ENCODE assay signal across 8 mouse cellular contexts in the genomic region with DNA sequence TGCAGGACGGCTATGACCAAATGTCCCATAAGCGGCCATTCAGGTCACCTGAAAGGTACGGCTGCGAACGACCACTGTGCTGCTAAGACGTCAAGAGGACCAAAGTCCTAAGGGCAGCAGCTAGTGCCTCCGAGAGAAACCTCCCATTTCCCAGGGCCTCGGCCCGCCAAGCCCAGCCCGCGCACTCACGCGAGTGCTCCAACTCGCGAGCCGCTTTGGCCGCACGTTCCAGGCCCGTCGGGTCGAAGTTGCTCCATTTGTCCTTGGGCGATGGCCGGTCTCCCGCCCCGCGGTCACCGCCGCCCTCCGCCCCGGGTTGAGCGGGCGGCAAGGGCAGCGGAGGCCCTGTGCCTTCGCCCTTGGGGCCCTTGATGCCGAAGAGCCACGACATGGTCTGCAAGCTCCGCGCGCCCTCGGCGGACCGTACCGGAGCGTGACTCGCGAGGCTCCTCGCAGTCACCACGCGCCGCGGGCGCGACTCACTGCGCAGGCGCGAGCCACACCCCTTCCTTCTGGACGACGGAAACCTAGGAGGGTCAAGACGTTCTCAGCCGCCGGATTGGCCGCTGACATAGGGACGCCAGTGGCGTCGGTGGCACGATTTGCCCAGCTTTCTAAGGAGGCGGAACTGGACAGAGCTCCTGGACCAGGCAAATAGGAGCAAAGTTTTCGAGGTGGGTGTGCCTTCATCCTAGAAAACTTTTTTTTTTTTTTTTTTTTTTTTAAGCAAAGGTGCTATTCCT. TPM values are rescaled to one million over a fixed set of nuclear protein-coding genes. Genes with fewer than 3 reads are reported as not detected.
DNase-seq lines count a peak whose midpoint lies in the region; ATAC-seq and TF ChIP-seq lines count a peak whose summit lies in the region.

A gene (minus strand): TSS at position 481 of the 743 bp plus-strand sequence.

- peak within 1 kb of the TSS; percentile 73 for H3K9ac ChIP-seq in forebrain, embryonic 16.5 days (replicated peaks; ENCODE audit: low read depth, low read length)
- peak within 1 kb of the TSS; percentile 75 for H3K9ac ChIP-seq in lung, embryonic 14.5 days

- no peak within 1 kb of the TSS for H3K27ac ChIP-seq in forebrain, embryonic 16.5 days (ENCODE audit: low read length)
- H3K27ac ChIP-seq in layer of hippocampus, adult 2 months: peak within 1 kb of the TSS; percentile 87
- H3K27ac ChIP-seq in lung, embryonic 14.5 days (ENCODE audit: low read depth): peak within 1 kb of the TSS; percentile 36; the same call in 1 of the 2 replicates
- no peak within 1 kb of the TSS for H3K27ac ChIP-seq in olfactory bulb, adult 2 months (ENCODE audit: insufficient read depth, low read depth, low read length)
- H3K27ac ChIP-seq in thymus, adult 2 months (ENCODE audit: control insufficient read depth, insufficient read depth, low read length): no peak within 1 kb of the TSS

- peaks cover 41% of the 10 kb centered on the region for H3K4me1 ChIP-seq in G1E (ENCODE audit: insufficient read depth, low read depth, low read length)
- H3K4me1 ChIP-seq in forebrain, embryonic 16.5 days (replicated peaks; ENCODE audit: control insufficient read depth, insufficient read depth, low read length): peaks cover 20% of the 10 kb centered on the region
- H3K4me1 ChIP-seq in lung, embryonic 14.5 days (ENCODE audit: insufficient read depth): peaks cover 10% of the 10 kb centered on the region
- H3K4me1 ChIP-seq in olfactory bulb, adult 2 months (ENCODE audit: control insufficient read depth, insufficient read depth, low read length): peaks cover 11% of the 10 kb centered on the region
- H3K4me1 ChIP-seq in thymus, adult 2 months (replicated peaks; ENCODE audit: control insufficient read depth, insufficient read depth, low read length): peaks cover 9% of the 10 kb centered on the region

- H3K27me3 ChIP-seq in G1E (ENCODE audit: insufficient read depth, low read length): no peaks in the 10 kb centered on the region
- H3K27me3 ChIP-seq in forebrain, embryonic 16.5 days (replicated peaks; ENCODE audit: control insufficient read depth, insufficient read depth, low read length): no peaks in the 10 kb centered on the region
- H3K27me3 ChIP-seq in lung, embryonic 14.5 days (ENCODE audit: insufficient read depth, low read length): no peaks in the 10 kb centered on the region
- H3K27me3 ChIP-seq in thymus, adult 2 months (ENCODE audit: control insufficient read depth, insufficient read depth, low read length): no peaks in the 10 kb centered on the region

- under 1% methylated on average over 67 of the region's 68 CpGs for WGBS in forebrain, embryonic 16.5 days
- WGBS in lung, embryonic 14.5 days: under 1% methylated on average over 68 of the region's 68 CpGs
- under 1% methylated on average over 68 of the region's 68 CpGs for WGBS in olfactory bulb, adult 2 months
- WGBS in thymus, adult 2 months: under 1% methylated on average over 68 of the region's 68 CpGs

- peak within 1 kb of the TSS; percentile 90 for H3K4me3 ChIP-seq in G1E (ENCODE audit: low read depth, low read length)
- peak within 1 kb of the TSS; percentile 80 for H3K4me3 ChIP-seq in forebrain, embryonic 16.5 days (replicated peaks; ENCODE audit: low read length)
- H3K4me3 ChIP-seq in layer of hippocampus, adult 2 months: peak within 1 kb of the TSS; percentile 88
- H3K4me3 ChIP-seq in lung, embryonic 14.5 days (ENCODE audit: low read depth, low read length): peak within 1 kb of the TSS; percentile 91
- peak within 1 kb of the TSS; percentile 61 for H3K4me3 ChIP-seq in olfactory bulb, adult 2 months (ENCODE audit: insufficient read depth, low read depth, low read length)
- peak within 1 kb of the TSS; percentile 62 for H3K4me3 ChIP-seq in thymus, adult 2 months (ENCODE audit: control insufficient read depth, insufficient read depth, low read length)

- ATAC-seq in G1E (ENCODE audit: extremely low read depth, insufficient number of reproducible peaks, low FRiP score, poor library complexity, severe bottlenecking): peak; percentile 89
- ATAC-seq in forebrain, embryonic 16.5 days: peak; percentile 96
- peak; percentile 98 for ATAC-seq in lung, embryonic 14.5 days (ENCODE audit: insufficient read depth)

- H3K4me2 ChIP-seq in forebrain, embryonic 16.5 days (ENCODE audit: low read length): peak within 1 kb of the TSS; percentile 97
- peak within 1 kb of the TSS; percentile 84 for H3K4me2 ChIP-seq in lung, embryonic 14.5 days

- H3K9me3 ChIP-seq in G1E (replicated peaks): no peaks in the 10 kb centered on the region
- H3K9me3 ChIP-seq in forebrain, embryonic 16.5 days (ENCODE audit: control insufficient read depth, low read length): no peaks in the 10 kb centered on the region
- H3K9me3 ChIP-seq in lung, embryonic 14.5 days (ENCODE audit: low read depth, low read length): no peaks in the 10 kb centered on the region

- TF ChIP-seq CTCF in G1E (IDR thresholded peaks at IDR 0.05; ENCODE audit: low read depth, low read length): no peak
- TF ChIP-seq CTCF in layer of hippocampus, adult 2 months (conservative IDR thresholded peaks at IDR 0.05): no peak
- no peak for TF ChIP-seq CTCF in lung, embryonic 14.5 days (IDR thresholded peaks at IDR 0.05; ENCODE audit: low read depth)
- no peak for TF ChIP-seq CTCF in olfactory bulb, adult 2 months (IDR thresholded peaks at IDR 0.05; ENCODE audit: insufficient read depth, low read depth, low read length)
- TF ChIP-seq CTCF in thymus, adult 2 months (IDR thresholded peaks at IDR 0.05; ENCODE audit: borderline replicate concordance, control insufficient read depth, extremely low read depth, insufficient read depth, low read length, poor library complexity): no peak; the same call in 1 of the 2 replicates

- peaks cover 35% of the 10 kb centered on the region for H3K36me3 ChIP-seq in G1E (replicated peaks)
- no peaks in the 10 kb centered on the region for H3K36me3 ChIP-seq in forebrain, embryonic 16.5 days (ENCODE audit: control insufficient read depth, insufficient read depth)
- H3K36me3 ChIP-seq in lung, embryonic 14.5 days (ENCODE audit: insufficient read depth): peaks cover 15% of the 10 kb centered on the region
- no peaks in the 10 kb centered on the region for H3K36me3 ChIP-seq in thymus, adult 2 months (ENCODE audit: control insufficient read depth, insufficient read depth, low read length)

- intact Hi-C loops in heart, postnatal 36 days (cut with DNase I): loop anchor here (5.0 kb wide), 1 partner anchor 138 kb away; a partner anchor contains a TSS

- DNase-seq in G1E (ENCODE audit: low spot score): peak; percentile 89
- DNase-seq in cerebellum, adult 18-20 months: peak; percentile 94 to 99
- DNase-seq in heart, postnatal 36 days: peak; percentile 98
- DNase-seq in layer of hippocampus, adult 2 months (ENCODE audit: low spot score in 2 of 2): peak; percentile 96 to 97
- DNase-seq in lung, embryonic 14.5 days: peak; percentile 98
- DNase-seq in thymus, adult 2 months: peak; percentile 96

- peak; percentile 75; the same call in 1 of the 2 replicates for TF ChIP-seq POLR2A in olfactory bulb, adult 2 months (IDR thresholded peaks at IDR 0.05; ENCODE audit: insufficient read depth, low read depth, low read length)
- peak; percentile 50 for TF ChIP-seq POLR2A in thymus, adult 2 months (IDR thresholded peaks at IDR 0.05; ENCODE audit: control insufficient read depth, extremely low read depth, insufficient read depth, low read length, poor library complexity)

RNA-seq across cellular contexts. Expression of the gene that starts here (rescaled TPM):
- total RNA-seq in G1E (2014; fragmentation: Nextera tagmentation) (43.2 and 64.6 TPM in 2 replicates), G1E (2017) (58.8 and 61.5 TPM in 2 replicates)
- polyA plus RNA-seq in G1E (2012): 65.7 and 70.7 TPM in 2 replicates
- 98.2 and 101 TPM in 2 replicates for polyA plus RNA-seq in forebrain, embryonic 16.5 days (2015; fragmentation: Nextera tagmentation; extraction: Ambion mirVana)
- total RNA-seq in heart, postnatal 36 days (2021): 10 to 100 TPM; 45.1 to 45.9 TPM
- total RNA-seq in layer of hippocampus, adult 2 months (2021): 10 to 100 TPM; 49.9 to 51.4 TPM
- polyA plus RNA-seq in lung, embryonic 14.5 days (2014; fragmentation: Nextera tagmentation; extraction: Ambion mirVana): 96.6 and 102 TPM in 2 replicates
- polyA plus RNA-seq in olfactory bulb, adult 2 months (2012; ENCODE audit: insufficient read depth, insufficient read length, low replicate concordance, missing spikeins): not detected in 2 replicates
- 87.0 and 93.1 TPM in 2 replicates for polyA plus RNA-seq in thymus, adult 2 months (2012; rRNA removed)

Comparison
In these comparisons a context has a peak if more than half of its experiments do, and no peak if none do; other contexts are left out.
1. RNA of the gene that starts here (polyA plus RNA-seq): 96.6 to 102 TPM in lung, embryonic 14.5 days, 98.2 to 101 TPM in forebrain, embryonic 16.5 days, 87.0 to 93.1 TPM in thymus, adult 2 months and 65.7 to 70.7 TPM in G1E; not detected in olfactory bulb, adult 2 months; every median in the first group is over 10 times any median in the second.
2. H3K27ac ChIP-seq: peak in layer of hippocampus, adult 2 months (single experiment) and lung, embryonic 14.5 days (single experiment); none in forebrain, embryonic 16.5 days (single experiment), olfactory bulb, adult 2 months (single experiment) and thymus, adult 2 months (single experiment).
3. Peak in every context shown above with its lines, with median percentiles within 50 percentile points of each other: ATAC-seq, DNase-seq and H3K4me3 ChIP-seq.